Mouse (Mus musculus): ENCODE measurements around the gene Ahnak2. TPM values are rescaled to one million over a fixed set of nuclear protein-coding genes. Genes with fewer than 3 reads are reported as not detected.

Ahnak2 gene
- polyA plus RNA-seq, 1 experiment: 24.4 TPM

GRCm38 (mm10) chr12:112795466-112796104, 6.9 kb downstream of the Ahnak2 start:
- TF ChIP-seq TCF12 (IDR thresholded peaks at IDR 0.05; ENCODE audit: insufficient read depth, poor library complexity, severe bottlenecking) (no peak), E2F4 (IDR thresholded peaks at IDR 0.05; ENCODE audit: insufficient read depth) (no peak), CEBPB (IDR thresholded peaks at IDR 0.05; ENCODE audit: insufficient read depth, poor library complexity, severe bottlenecking) (no peak), SRF (IDR thresholded peaks at IDR 0.05; ENCODE audit: control insufficient read depth, insufficient read length, low read depth) (no peak), POLR2A (IDR thresholded peaks at IDR 0.05; ENCODE audit: insufficient read length, low read depth) (peak; percentile 63), MYOG (IDR thresholded peaks at IDR 0.05; ENCODE audit: control insufficient read depth in 1 of 3, insufficient read depth in 1 of 3, insufficient read length in 2 of 3, low read depth in 2 of 3) (peak in 1 of 3 experiments; percentile 39), MAX (IDR thresholded peaks at IDR 0.05; ENCODE audit: low read depth) (no peak), MYOD1 (IDR thresholded peaks at IDR 0.05; ENCODE audit: control insufficient read depth in 1 of 3, insufficient read length in 2 of 3, low read depth in 2 of 3) (peak; percentile 0 to 50 (median 46))
- Histone ChIP-seq H3K4me3 (peak overlapping the region; percentile 62), H3K79me2 (ENCODE audit: control insufficient read depth, insufficient read depth) (peaks cover 40% of the 10 kb centered on the region), H3K27me3 (ENCODE audit: control insufficient read depth, insufficient read depth, insufficient read length) (no peaks in the 10 kb centered on the region), H3K36me3 (ENCODE audit: control insufficient read depth, insufficient read depth) (no peaks in the 10 kb centered on the region), H3ac (ENCODE audit: control insufficient read depth, insufficient read length) (peak overlapping the region; percentile 43), H3K4me2 (ENCODE audit: low read depth) (peak overlapping the region; percentile 81)

- H3ac ChIP-seq (ENCODE audit: control insufficient read depth, insufficient read length): peak overlapping the region; percentile 43
- TF ChIP-seq REST (IDR thresholded peaks at IDR 0.05; ENCODE audit: insufficient read depth, insufficient read length): no peak
- no peak for TF ChIP-seq MAX (IDR thresholded peaks at IDR 0.05; ENCODE audit: low read depth)
- no peak for TF ChIP-seq SRF (IDR thresholded peaks at IDR 0.05; ENCODE audit: control insufficient read depth, insufficient read length, low read depth)
- TF ChIP-seq POLR2A (IDR thresholded peaks at IDR 0.05; ENCODE audit: insufficient read length, low read depth): no peak
- no peak for TF ChIP-seq MYOG (IDR thresholded peaks at IDR 0.05; ENCODE audit: control insufficient read depth in 1 of 3, insufficient read depth in 1 of 3, insufficient read length in 2 of 3, low read depth in 2 of 3)
- TF ChIP-seq MYOD1 (IDR thresholded peaks at IDR 0.05; ENCODE audit: control insufficient read depth in 1 of 3, insufficient read length in 2 of 3, low read depth in 2 of 3): no peak
- no peak for TF ChIP-seq USF1 (IDR thresholded peaks at IDR 0.05; ENCODE audit: low read depth)
- TF ChIP-seq POLR2AphosphoS2 (IDR thresholded peaks at IDR 0.05; ENCODE audit: insufficient read length, low read depth): no peak
- TF ChIP-seq TCF3 (IDR thresholded peaks at IDR 0.05; ENCODE audit: insufficient read length, low read depth): no peak
- TF ChIP-seq CEBPB (IDR thresholded peaks at IDR 0.05; ENCODE audit: insufficient read depth, poor library complexity, severe bottlenecking): no peak
- TF ChIP-seq TCF12 (IDR thresholded peaks at IDR 0.05; ENCODE audit: insufficient read depth, poor library complexity, severe bottlenecking): no peak
- no peak for TF ChIP-seq E2F4 (IDR thresholded peaks at IDR 0.05; ENCODE audit: insufficient read depth)
- peak overlapping the region; percentile 81 for H3K4me2 ChIP-seq (ENCODE audit: low read depth)
- H3K36me3 ChIP-seq (ENCODE audit: control insufficient read depth, insufficient read depth): no peaks in the 10 kb centered on the region
- no peaks in the 10 kb centered on the region for H3K27me3 ChIP-seq (ENCODE audit: control insufficient read depth, insufficient read depth, insufficient read length)
- peaks cover 36% of the 10 kb centered on the region for H3K79me2 ChIP-seq (ENCODE audit: control insufficient read depth, insufficient read depth)
- H3K4me3 ChIP-seq: peak overlapping the region; percentile 62
Observed at GRCm38 (mm10) chr12:112794998-112795397, 7.5 kb downstream of the Ahnak2 start.

GRCm38 (mm10) chr12:112794356-112794816, 8.1 kb downstream of the Ahnak2 start:
- TF ChIP-seq MYOG (IDR thresholded peaks at IDR 0.05; ENCODE audit: control insufficient read depth in 1 of 3, insufficient read depth in 1 of 3, insufficient read length in 2 of 3, low read depth in 2 of 3) (no peak), USF1 (IDR thresholded peaks at IDR 0.05; ENCODE audit: low read depth) (no peak), E2F4 (IDR thresholded peaks at IDR 0.05; ENCODE audit: insufficient read depth) (no peak), SRF (IDR thresholded peaks at IDR 0.05; ENCODE audit: control insufficient read depth, insufficient read length, low read depth) (no peak), REST (IDR thresholded peaks at IDR 0.05; ENCODE audit: insufficient read depth, insufficient read length) (no peak), TCF3 (IDR thresholded peaks at IDR 0.05; ENCODE audit: insufficient read length, low read depth) (no peak), MYOD1 (IDR thresholded peaks at IDR 0.05; ENCODE audit: control insufficient read depth in 1 of 3, insufficient read length in 2 of 3, low read depth in 2 of 3) (no peak), POLR2AphosphoS2 (IDR thresholded peaks at IDR 0.05; ENCODE audit: insufficient read length, low read depth) (no peak), MAX (IDR thresholded peaks at IDR 0.05; ENCODE audit: low read depth) (no peak), POLR2A (IDR thresholded peaks at IDR 0.05; ENCODE audit: insufficient read length, low read depth) (no peak), TCF12 (IDR thresholded peaks at IDR 0.05; ENCODE audit: insufficient read depth, poor library complexity, severe bottlenecking) (no peak)
- Histone ChIP-seq H3K79me2 (ENCODE audit: control insufficient read depth, insufficient read depth) (peaks cover 34% of the 10 kb centered on the region), H3ac (ENCODE audit: control insufficient read depth, insufficient read length) (peak overlapping the region; percentile 43), H3K4me2 (ENCODE audit: low read depth) (peak overlapping the region; percentile 81), H3K27me3 (ENCODE audit: control insufficient read depth, insufficient read depth, insufficient read length) (no peaks in the 10 kb centered on the region), H3K36me3 (ENCODE audit: control insufficient read depth, insufficient read depth) (peaks cover 3% of the 10 kb centered on the region), H3K4me3 (peak overlapping the region; percentile 62)

DNA sequence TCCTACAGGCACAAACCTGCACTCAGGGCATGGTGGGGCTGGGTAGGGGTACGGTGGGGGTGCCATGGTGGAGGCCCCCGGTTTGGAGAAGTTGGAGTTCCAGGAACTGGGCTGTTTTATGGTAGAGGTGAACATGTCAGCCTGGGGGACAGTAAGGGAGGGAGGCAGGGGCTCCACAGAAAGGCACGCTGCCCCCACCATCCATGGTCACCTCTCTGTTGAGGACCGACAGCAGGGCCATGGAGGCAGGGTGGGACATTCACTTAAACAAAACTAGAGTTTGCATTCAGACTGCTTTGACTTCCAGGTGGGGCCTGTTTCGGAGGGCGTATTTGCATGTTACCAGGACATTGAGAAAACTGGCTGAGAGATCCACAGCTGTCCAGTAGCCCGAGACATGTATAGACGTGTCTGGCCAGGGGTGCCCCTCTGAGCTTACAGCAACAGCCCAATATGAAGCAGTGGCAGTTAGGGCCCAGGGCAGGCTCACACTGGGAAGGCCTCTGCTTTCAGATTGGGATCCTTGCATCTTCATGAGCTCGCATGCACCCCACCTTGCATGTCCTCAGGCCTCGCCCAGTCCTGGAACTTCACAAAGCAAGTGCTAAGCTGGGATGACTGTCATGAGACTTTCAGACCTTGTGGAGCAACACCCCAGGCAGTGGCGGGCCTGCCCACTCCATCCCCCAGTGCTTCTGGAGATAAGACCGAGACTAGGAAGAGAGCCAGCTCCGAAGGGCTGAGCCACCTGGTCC, 8.7 kb downstream of the Ahnak2 start:
- Histone ChIP-seq H3K4me2 (ENCODE audit: low read depth) (peak overlapping the region; percentile 81), H3K79me2 (ENCODE audit: control insufficient read depth, insufficient read depth) (peaks cover 34% of the 10 kb centered on the region), H3K27me3 (ENCODE audit: control insufficient read depth, insufficient read depth, insufficient read length) (no peaks in the 10 kb centered on the region), H3ac (ENCODE audit: control insufficient read depth, insufficient read length) (no peak overlapping the region), H3K36me3 (ENCODE audit: control insufficient read depth, insufficient read depth) (peaks cover 5% of the 10 kb centered on the region), H3K4me3 (peak overlapping the region; percentile 62)
- TF ChIP-seq TCF12 (IDR thresholded peaks at IDR 0.05; ENCODE audit: insufficient read depth, poor library complexity, severe bottlenecking): peak; percentile 26
- TF ChIP-seq POLR2AphosphoS2 (IDR thresholded peaks at IDR 0.05; ENCODE audit: insufficient read length, low read depth): peak; percentile 17
- TF ChIP-seq MAX (IDR thresholded peaks at IDR 0.05; ENCODE audit: low read depth): no peak
- peak in 1 of 3 experiments; percentile 55 for TF ChIP-seq MYOG (IDR thresholded peaks at IDR 0.05; ENCODE audit: control insufficient read depth in 1 of 3, insufficient read depth in 1 of 3, insufficient read length in 2 of 3, low read depth in 2 of 3)
- no peak for TF ChIP-seq MYOD1 (IDR thresholded peaks at IDR 0.05; ENCODE audit: control insufficient read depth in 1 of 3, insufficient read length in 2 of 3, low read depth in 2 of 3)
- no peak for TF ChIP-seq CEBPB (IDR thresholded peaks at IDR 0.05; ENCODE audit: insufficient read depth, poor library complexity, severe bottlenecking)
- no peak for TF ChIP-seq E2F4 (IDR thresholded peaks at IDR 0.05; ENCODE audit: insufficient read depth)
- peak; percentile 39 for TF ChIP-seq POLR2A (IDR thresholded peaks at IDR 0.05; ENCODE audit: insufficient read length, low read depth)
